Mouse (Mus musculus) olfactory bulb, adult 2 months (tissue): ENCODE results near the gene Ankib1.

Experiments used
- CTCF ChIP-seq: fragments of 200-500 bp; IDR thresholded peaks from 2 replicates; pipeline ENCODE4 v1.5.1; 2012; ENCODE audit warnings: low read depth, mild to moderate bottlenecking, low read length, moderate library complexity; ENCODE audit not compliant: insufficient read depth
- POLR2A ChIP-seq: fragments of 200-500 bp; IDR thresholded peaks from 2 replicates; pipeline ENCODE4 v1.6.1; 2012; ENCODE audit warnings: mild to moderate bottlenecking, low read depth, low read length, moderate library complexity; ENCODE audit not compliant: insufficient read depth

DNA sequence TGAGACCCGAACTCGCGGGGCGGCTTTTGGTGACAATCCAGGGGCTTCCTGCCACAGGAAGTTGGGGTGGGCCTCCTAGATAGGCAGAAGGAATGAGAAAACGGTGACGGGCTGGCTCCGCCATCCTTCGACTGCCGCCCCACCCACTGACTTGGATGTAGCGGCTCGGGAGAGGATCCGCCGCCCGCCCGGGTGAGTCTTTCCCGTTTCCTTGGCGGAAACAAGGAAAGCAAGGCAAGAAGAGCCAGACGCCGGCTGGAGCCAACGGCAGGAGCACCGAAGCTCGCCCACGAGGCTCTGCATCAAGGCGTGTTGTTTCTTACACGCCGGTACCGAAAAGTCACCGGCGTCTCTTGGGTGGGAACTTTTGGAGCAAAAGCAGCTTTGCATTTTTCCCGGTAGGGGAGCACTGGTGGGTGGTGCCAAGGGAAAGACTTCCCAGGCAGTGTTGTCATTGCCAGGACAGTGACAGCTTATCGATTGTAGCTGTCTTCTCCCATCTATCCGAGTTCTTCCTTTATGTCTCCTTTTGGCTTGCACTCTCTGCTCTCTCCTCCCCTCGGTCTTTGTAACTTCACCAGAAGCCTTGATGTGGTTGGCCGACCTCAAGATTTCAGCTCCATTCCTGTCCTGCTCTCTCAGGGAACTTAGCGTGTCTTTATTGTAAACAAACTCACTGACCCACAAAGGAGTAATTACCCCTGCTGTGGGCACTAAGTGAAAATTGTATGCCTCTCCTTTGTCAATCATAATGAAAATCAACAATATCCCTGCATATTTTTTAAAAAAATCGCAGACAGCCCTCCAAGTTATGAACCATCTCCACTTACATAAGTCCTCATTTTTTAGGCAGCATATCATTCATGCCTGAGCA is 804 bp upstream of the Ankib1 start:
- TF ChIP-seq CTCF (no peak), POLR2A (no peak)
